Mouse (Mus musculus) retina, postnatal 1 day (tissue): ENCODE measurements around the gene Sec22a.

Experiments used
- DNase-seq: peaks from one replicate; pipeline ENCODE4 v3.0.0-alpha.2; 2012

The Sec22a gene

GRCm38 (mm10) chr16:35363150-35364062 is at the start of gene Sec22a:
Sec22a (minus strand) TSS chr16:35363918.
- DNase-seq, result peak; percentile 97

- no peak for DNase-seq
These were observed 43.0 kb upstream of the Sec22a start for GRCm38 (mm10) chr16:35406706-35407105.

DNA sequence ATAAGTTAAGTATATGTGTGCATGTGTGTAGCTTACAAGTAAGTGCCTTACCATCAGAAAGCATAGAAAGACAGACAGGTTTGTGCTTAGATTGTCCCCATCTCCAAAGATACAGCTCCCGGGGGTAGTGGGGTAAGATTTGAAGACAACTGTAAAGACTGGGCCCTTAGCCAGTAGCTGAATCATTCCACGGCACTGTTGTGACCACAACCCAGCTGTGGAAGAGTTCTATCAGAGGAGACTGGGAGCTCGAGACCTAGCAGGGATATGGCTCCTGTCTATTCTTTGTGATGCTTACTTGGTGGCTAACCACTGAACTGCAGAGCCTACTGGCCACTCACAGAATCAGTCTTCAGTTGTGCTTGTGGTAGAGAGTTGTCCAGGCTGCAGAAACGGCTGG is 42.4 kb upstream of the Sec22a start:
- DNase-seq, result no peak

DNA sequence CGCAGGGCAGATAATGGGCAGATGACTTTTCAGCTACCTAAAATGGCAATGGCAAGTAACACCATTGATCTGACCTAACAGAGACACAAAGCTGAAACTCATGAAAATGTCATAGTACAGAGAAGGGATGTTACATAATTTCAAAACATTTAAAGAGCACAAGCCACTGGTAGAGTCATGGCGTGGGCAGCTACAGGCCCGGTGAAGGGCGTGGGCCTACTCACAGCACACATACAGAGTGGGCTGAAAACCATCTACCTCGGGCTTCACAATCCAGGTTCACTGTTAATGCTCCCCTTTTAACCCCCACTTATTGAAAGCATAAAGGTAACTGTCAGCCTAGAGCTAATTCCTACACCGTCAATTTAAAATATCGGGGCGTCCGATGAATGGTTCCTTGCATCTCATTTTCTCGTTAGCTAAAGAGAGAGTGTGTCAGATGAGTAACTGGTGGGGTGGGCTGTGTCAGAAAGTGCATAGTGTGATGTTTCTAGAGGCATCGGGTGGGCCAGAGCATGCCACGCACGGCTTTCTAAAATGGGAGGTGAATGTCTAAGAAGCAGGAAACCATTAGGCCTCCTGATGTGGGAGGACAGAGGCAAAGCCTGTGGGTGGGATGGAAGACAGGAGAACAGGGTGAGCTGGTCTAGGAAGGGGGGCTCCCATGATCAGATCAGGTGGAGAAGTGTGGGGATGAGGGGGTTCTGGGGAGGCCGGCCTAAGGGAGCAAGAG is 41.8 kb upstream of the Sec22a start:
- DNase-seq, result no peak

DNA sequence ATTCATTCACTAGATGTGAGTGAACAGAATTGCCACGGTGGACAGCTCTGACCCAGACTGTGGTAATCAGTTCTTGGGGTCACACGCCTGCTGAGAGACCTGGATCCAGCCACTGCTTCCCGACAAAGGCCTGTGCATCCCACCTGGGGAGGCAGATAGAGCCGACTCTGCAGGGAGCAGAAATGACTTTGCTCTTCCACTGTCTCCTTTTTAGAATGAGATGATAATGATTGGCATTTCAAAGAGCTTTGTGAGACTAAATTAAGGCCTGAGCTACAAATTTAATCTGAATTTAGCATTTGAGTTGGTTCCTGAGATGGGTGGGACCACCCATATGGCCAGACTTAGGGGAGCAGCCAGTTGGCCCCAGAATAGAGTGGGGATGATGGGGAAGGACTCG is 41.1 kb upstream of the Sec22a start:
- no peak for DNase-seq

GRCm38 (mm10) chr16:35403891-35404290 is 40.2 kb upstream of the Sec22a start:
- DNase-seq, result no peak

- no peak for DNase-seq
These were observed 39.6 kb upstream of the Sec22a start for GRCm38 (mm10) chr16:35403356-35403755.

DNA sequence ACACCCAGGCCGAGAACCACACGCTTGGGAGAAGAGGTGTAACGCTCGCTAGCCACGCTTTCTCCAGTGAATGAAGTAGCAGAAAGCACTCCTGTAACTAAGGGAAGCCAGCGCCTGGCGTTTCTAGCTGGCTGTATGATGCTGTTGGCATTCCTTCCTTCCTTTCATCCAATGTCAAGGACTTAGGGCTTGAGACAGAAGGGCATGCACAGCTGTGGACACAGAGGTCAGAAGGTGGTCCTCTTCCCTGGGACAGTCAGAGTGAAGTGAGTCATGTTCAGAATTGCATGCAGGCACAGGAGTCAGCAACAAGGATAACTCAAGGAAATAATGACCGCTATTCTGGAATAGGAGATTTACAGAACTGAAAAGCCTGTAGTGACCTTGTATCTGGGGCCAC is 29.1 kb upstream of the Sec22a start:
- DNase-seq, result no peak

- DNase-seq, result no peak
These were observed 21.9 kb upstream of the Sec22a start for GRCm38 (mm10) chr16:35385654-35386053.

- no peak for DNase-seq
These were observed 16.3 kb upstream of the Sec22a start for GRCm38 (mm10) chr16:35380048-35380447.

GRCm38 (mm10) chr16:35379344-35379743 is 15.6 kb upstream of the Sec22a start:
- DNase-seq, result no peak

DNA sequence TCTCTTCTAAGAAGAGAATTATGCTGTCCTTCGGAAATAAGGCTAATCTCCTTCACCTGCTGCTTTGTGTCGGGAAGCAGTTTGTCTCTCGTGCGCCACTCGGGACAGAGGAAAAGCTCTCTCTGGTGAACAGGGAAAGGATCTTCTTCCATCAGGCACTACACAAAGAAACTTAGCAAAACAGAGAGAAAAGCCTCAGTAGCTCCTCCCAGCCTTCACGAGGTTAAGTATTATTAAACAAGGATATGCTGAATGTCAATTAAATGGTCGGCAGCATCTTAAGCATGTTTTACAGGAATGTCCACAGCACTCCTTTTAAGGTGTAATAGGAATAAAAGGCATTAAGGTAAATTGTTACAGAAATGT is 328 bp upstream of the Sec22a start:
- DNase-seq, result no peak

- DNase-seq, result no peak
These were observed 1.5 kb downstream of the Sec22a start for GRCm38 (mm10) chr16:35362221-35362620.

DNA sequence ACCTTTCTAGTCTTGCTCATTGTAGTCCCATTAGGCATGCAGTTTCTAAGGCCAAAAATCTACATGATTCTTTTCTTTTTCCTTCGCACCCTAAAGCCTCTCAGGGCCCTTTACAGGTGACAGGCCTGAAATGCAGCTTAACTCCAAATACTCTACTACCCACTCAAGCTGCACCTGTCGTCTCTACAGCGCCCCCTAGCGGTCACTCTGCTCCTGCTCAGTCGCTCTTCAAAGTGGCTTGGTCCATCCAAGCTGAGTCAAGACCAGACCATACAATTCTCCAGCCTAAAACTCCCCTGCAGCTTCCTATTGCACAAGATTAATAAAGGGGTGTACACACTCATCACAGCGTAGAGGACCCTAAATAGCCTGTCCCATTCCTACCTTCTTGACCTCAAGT is 3.1 kb downstream of the Sec22a start:
- peak; percentile 75 for DNase-seq

- DNase-seq, result no peak
These were observed 6.3 kb downstream of the Sec22a start for GRCm38 (mm10) chr16:35357449-35357848.

DNA sequence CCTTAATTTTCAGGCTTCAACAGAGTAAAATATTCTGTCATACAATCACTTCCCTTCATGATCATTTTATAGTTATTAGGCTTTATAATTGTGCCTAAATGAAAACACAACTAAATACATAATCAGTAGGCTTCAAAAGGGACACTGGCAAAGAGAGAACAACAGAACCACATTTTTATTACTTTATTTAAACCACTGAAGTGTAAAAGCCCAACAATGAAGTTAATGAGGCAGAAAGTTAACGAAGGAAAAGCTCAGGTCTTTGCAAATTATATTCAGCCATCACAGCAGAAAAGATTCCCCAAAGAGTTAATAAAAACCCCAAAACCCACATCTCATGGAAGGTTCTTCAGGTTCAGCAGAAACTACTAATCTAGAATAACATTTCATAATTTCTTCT is 33.3 kb downstream of the Sec22a start:
- DNase-seq, result peak; percentile 90

- no peak for DNase-seq
These were observed 43.9 kb downstream of the Sec22a start for GRCm38 (mm10) chr16:35319773-35320172.

- DNase-seq, result peak; percentile 87
These were observed 44.4 kb downstream of the Sec22a start for GRCm38 (mm10) chr16:35319335-35319734.

GRCm38 (mm10) chr16:35318397-35318796 is 45.3 kb downstream of the Sec22a start:
- no peak for DNase-seq

- no peak for DNase-seq
These were observed 46.3 kb downstream of the Sec22a start for GRCm38 (mm10) chr16:35317460-35317859.

DNA sequence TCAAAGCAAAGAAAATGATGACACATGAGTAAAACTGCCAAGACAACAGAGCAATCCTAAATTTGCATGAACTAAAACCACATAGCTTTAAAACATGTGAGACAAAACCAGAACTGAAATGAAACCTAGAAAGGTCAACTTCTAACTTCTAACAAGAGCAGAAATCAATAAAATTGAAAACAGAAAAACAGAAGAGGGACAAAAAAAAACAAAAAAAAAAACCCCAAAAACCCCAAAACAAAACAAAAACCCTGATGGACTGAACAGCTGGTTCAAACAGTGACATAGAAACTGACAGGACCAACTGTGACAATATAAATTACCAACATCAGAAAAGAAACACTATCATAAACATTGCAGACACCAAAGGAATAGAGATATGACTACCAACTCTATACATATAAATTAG is 46.9 kb downstream of the Sec22a start:
- no peak for DNase-seq

DNA sequence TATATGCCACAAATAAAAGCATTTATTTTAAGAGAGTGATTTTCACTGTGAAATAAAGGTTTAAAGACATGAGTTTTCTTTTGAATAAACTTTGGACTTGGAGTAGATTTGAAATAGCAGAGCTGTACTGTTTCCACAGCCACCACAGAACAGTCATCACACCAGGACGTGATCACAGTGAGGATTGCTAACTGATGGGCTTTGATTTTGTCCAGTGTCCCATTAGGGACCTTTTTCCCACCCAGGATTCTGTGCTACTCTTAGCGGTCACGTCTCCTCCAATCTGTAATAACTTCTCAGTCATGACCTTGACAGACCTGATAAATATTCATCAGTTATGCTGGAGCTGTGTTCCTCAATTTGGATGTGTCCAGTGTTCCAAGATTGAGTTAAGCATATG is 48.2 kb downstream of the Sec22a start:
- DNase-seq, result no peak

- DNase-seq, result no peak
These were observed 52.1 kb downstream of the Sec22a start for GRCm38 (mm10) chr16:35311586-35311985.

DNA sequence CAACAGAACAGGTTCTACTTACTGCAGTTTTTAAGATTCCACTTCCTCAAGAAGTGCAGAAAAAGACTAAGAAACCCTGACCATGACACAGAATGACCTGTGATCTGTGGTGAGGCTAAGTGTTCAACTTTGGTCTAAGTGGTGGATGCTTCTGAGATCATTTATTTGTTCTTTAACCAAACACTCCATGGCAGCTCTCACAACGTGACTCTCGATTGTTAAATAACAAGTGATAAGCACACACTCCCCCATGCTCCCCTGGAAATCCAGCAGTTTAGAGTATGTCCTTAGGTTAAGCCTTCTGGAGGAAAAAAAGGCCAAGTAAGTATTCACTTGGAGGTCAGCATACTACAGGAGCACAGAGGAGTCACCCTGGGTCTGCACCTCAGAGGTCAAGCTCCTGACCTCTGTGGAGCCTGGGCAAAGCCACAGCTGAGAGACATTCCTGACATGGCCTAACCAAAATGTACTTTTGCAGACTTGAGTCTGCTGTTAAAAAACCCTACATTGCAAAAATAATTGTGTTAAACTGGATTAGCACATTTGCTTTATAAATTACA is 53.1 kb downstream of the Sec22a start:
- DNase-seq, result no peak
